Mouse (Mus musculus) heart, postnatal 0 days (tissue): ENCODE results near the gene Cldn2. TPM values are rescaled to one million over a fixed set of nuclear protein-coding genes. Genes with fewer than 3 reads are reported as not detected.

Experiments
- ATAC-seq: fragments of 200-750 bp; cut with Nextera tagmentation; 2 replicates; pipeline ENCODE4 v1.8.0; 2017; ENCODE audit warnings: low read depth, moderate number of reproducible peaks, moderate library complexity; ENCODE audit not compliant: insufficient read depth
- DNase-seq: peaks from one replicate; pipeline ENCODE4 v3.0.0-alpha.2; 2016; ENCODE audit warnings: low spot score
- H3K27ac ChIP-seq: fragments of 300-500 bp; sonication (generic); 2 replicates; pipeline ENCODE4 v1.5.1; 2014; ENCODE audit warnings: low read depth, mild to moderate bottlenecking
- H3K27me3 ChIP-seq: fragments of 300-500 bp; sonication (generic); 2 replicates; pipeline ENCODE4 v1.6.1; 2014; ENCODE audit warnings: low read length, mixed read lengths; ENCODE audit not compliant: control insufficient read depth, insufficient read depth
- H3K36me3 ChIP-seq: fragments of 300-500 bp; sonication (generic); replicated peaks from 2 replicates; pipeline ENCODE4 v1.6.1; 2014; ENCODE audit warnings: low read length, mixed read lengths; ENCODE audit not compliant: control insufficient read depth, insufficient read depth
- H3K4me1 ChIP-seq: fragments of 300-500 bp; sonication (generic); 2 replicates; pipeline ENCODE4 v1.6.1; 2014; ENCODE audit warnings: antibody characterized with exemption; ENCODE audit not compliant: control insufficient read depth, insufficient read depth
- H3K4me2 ChIP-seq: fragments of 300-500 bp; sonication (generic); 2 replicates; pipeline ENCODE4 v1.6.1; 2014; ENCODE audit warnings: low read depth, mild to moderate bottlenecking, low read length, moderate library complexity
- H3K4me3 ChIP-seq: fragments of 300-500 bp; sonication (generic); 2 replicates; pipeline ENCODE4 v1.5.1; 2014; ENCODE audit warnings: low read depth, low read length
- H3K9ac ChIP-seq: fragments of 300-500 bp; sonication (generic); replicated peaks from 2 replicates; pipeline ENCODE4 v1.6.1; 2014; ENCODE audit warnings: low read depth, low read length, mixed read lengths
- H3K9me3 ChIP-seq: fragments of 300-500 bp; sonication (generic); replicated peaks from 2 replicates; pipeline ENCODE4 v1.6.1; 2016; ENCODE audit warnings: low read length; ENCODE audit not compliant: control insufficient read depth
- CTCF ChIP-seq: IDR thresholded peaks from 2 replicates; pipeline ENCODE4 v1.5.1; 2016; ENCODE audit warnings: antibody characterized with exemption, control low read depth, low read depth
- EP300 ChIP-seq: IDR thresholded peaks from 2 replicates; pipeline ENCODE4 v1.6.1; 2016; ENCODE audit warnings: antibody characterized with exemption, low read depth
- WGBS: fragments of 180-500 bp; shearing (Covaris S2); extraction: QIAGEN DNeasy Blood & Tissue Kit; methylation state at CpG from one replicate; pipeline ENCODE4 v1.1.7; 2014; 5-methylcytosine and 5-hydroxymethylcytosine counted together
- polyA plus RNA-seq: library from polyadenylated mRNA; unstranded; fragments of >200 nt; fragmentation: Nextera tagmentation; extraction: Ambion mirVana; gene quantifications from 2 replicates; pipeline ENCODE4 v1.2.1, GENCODE M21; 2015
- total RNA-seq: library from RNA; depleted of rRNA; stranded (reverse); fragments of >200 nt; gene quantifications from 2 replicates; pipeline ENCODE4 v1.2.3, GENCODE M21; 2014; ENCODE audit warnings: low replicate concordance

Cldn2 gene
- total and polyA plus RNA-seq, 2 experiments from 2014 or later = not detected

- H3K4me1 ChIP-seq = no peaks in the 10 kb centered on the region
- no peak overlapping the region for H3K4me3 ChIP-seq
- H3K27ac ChIP-seq = no peak overlapping the region
- no peaks in the 10 kb centered on the region for H3K27me3 ChIP-seq
- no peak overlapping the region for H3K4me2 ChIP-seq
- H3K9ac ChIP-seq = no peak overlapping the region
- TF ChIP-seq EP300 (no peak), CTCF (no peak)
- no peaks in the 10 kb centered on the region for H3K9me3 ChIP-seq
- WGBS = 71% methylated on average over 7 of the region's 7 CpGs
- no peak for DNase-seq
- no peaks in the 10 kb centered on the region for H3K36me3 ChIP-seq
- ATAC-seq = no peak
These were observed 6.4 kb upstream of the Cldn2 start for GRCm38 (mm10) chrX:139794072-139794845.

- TF ChIP-seq CTCF (no peak), EP300 (no peak)
- 84% methylated on average over 6 of the region's 6 CpGs for WGBS
- H3K9me3 ChIP-seq = no peaks in the 10 kb centered on the region
- H3K4me3 ChIP-seq = no peak overlapping the region
- no peak overlapping the region for H3K4me2 ChIP-seq
- no peak overlapping the region for H3K9ac ChIP-seq
- no peaks in the 10 kb centered on the region for H3K36me3 ChIP-seq
- ATAC-seq = no peak
- H3K27ac ChIP-seq = no peak overlapping the region
- no peak for DNase-seq
- H3K27me3 ChIP-seq = no peaks in the 10 kb centered on the region
- no peaks in the 10 kb centered on the region for H3K4me1 ChIP-seq
These were observed 4.6 kb upstream of the Cldn2 start for GRCm38 (mm10) chrX:139796037-139796436.

- H3K4me1 ChIP-seq = no peaks in the 10 kb centered on the region
- no peak for ATAC-seq
- no peaks in the 10 kb centered on the region for H3K36me3 ChIP-seq
- H3K9me3 ChIP-seq = no peaks in the 10 kb centered on the region
- no peak overlapping the region for H3K9ac ChIP-seq
- H3K27me3 ChIP-seq = no peaks in the 10 kb centered on the region
- TF ChIP-seq CTCF (no peak), EP300 (no peak)
- H3K4me3 ChIP-seq = no peak overlapping the region
- no peak for DNase-seq
- 70% methylated on average over 9 of the region's 9 CpGs for WGBS
- H3K4me2 ChIP-seq = no peak overlapping the region
- no peak overlapping the region for H3K27ac ChIP-seq
These were observed 2.8 kb upstream of the Cldn2 start for GRCm38 (mm10) chrX:139797875-139798274.

- H3K4me2 ChIP-seq = no peak overlapping the region
- DNase-seq (no peak), ATAC-seq (no peak)
- TF ChIP-seq CTCF = no peak
- H3K9ac ChIP-seq = no peak overlapping the region
- H3K4me1 ChIP-seq = no peaks in the 10 kb centered on the region
- H3K36me3 ChIP-seq = no peaks in the 10 kb centered on the region
- H3K27me3 ChIP-seq = no peaks in the 10 kb centered on the region
- 57% methylated on average over 3 of the region's 3 CpGs for WGBS
- H3K27ac ChIP-seq = no peak overlapping the region
- no peak overlapping the region for H3K4me3 ChIP-seq
- H3K9me3 ChIP-seq = no peaks in the 10 kb centered on the region
These were observed 675 bp upstream of the Cldn2 start for GRCm38 (mm10) chrX:139799953-139800352.

- Histone ChIP-seq H3K9ac (no peak overlapping the region), H3K27me3 (no peaks in the 10 kb centered on the region), H3K27ac (no peak overlapping the region), H3K4me1 (no peaks in the 10 kb centered on the region), H3K36me3 (no peaks in the 10 kb centered on the region), H3K9me3 (no peaks in the 10 kb centered on the region), H3K4me3 (no peak overlapping the region), H3K4me2 (no peak overlapping the region)
- no peak for DNase-seq
- ATAC-seq = no peak
- WGBS = 68% methylated on average over 2 of the region's 2 CpGs
- TF ChIP-seq EP300 (no peak), CTCF (no peak)
These were observed 2.4 kb downstream of the Cldn2 start for GRCm38 (mm10) chrX:139803028-139803427.

- no peak overlapping the region for H3K27ac ChIP-seq
- no peaks in the 10 kb centered on the region for H3K9me3 ChIP-seq
- no peak overlapping the region for H3K9ac ChIP-seq
- ATAC-seq = no peak
- no peaks in the 10 kb centered on the region for H3K27me3 ChIP-seq
- H3K4me2 ChIP-seq = no peak overlapping the region
- 85% methylated on average over 4 of the region's 4 CpGs for WGBS
- no peaks in the 10 kb centered on the region for H3K36me3 ChIP-seq
- H3K4me1 ChIP-seq = no peaks in the 10 kb centered on the region
- no peak for DNase-seq
- TF ChIP-seq CTCF (no peak), EP300 (no peak)
- H3K4me3 ChIP-seq = no peak overlapping the region
These were observed 5.3 kb downstream of the Cldn2 start for GRCm38 (mm10) chrX:139805918-139806317.
